Mouse (Mus musculus) left cerebral cortex, postnatal 25 days (tissue): ENCODE measurements at regions not wholly inside any gene's neighbourhood (a gene's known extent, or its start where the extent isn't known, plus 50 kb on each side); places are given as distances from the start of the nearest gene placed in this dataset.

Source experiments
- DNase-seq, 2 experiments: peaks; one replicate each; pipeline ENCODE4 v3.0.0; 2022; ENCODE audit warnings: low spot score in 2 of 2, mixed read lengths in 1 of 2
- intact Hi-C: fragments of 180-260 bp; cut with DNase I; formaldehyde crosslinking; loops from one replicate; pipeline ENCODE4 v1.15.1; 2025

- intact Hi-C loops, result no loop called here
- no peak for DNase-seq
These were observed 113.1 kb downstream of the Cd55b start for GRCm38 (mm10) chr1:130309746-130310145.

GRCm38 (mm10) chr1:130301828-130302386, 120.9 kb downstream of the Cd55b start:
- no peak for DNase-seq
- intact Hi-C loops, result no loop called here

DNA sequence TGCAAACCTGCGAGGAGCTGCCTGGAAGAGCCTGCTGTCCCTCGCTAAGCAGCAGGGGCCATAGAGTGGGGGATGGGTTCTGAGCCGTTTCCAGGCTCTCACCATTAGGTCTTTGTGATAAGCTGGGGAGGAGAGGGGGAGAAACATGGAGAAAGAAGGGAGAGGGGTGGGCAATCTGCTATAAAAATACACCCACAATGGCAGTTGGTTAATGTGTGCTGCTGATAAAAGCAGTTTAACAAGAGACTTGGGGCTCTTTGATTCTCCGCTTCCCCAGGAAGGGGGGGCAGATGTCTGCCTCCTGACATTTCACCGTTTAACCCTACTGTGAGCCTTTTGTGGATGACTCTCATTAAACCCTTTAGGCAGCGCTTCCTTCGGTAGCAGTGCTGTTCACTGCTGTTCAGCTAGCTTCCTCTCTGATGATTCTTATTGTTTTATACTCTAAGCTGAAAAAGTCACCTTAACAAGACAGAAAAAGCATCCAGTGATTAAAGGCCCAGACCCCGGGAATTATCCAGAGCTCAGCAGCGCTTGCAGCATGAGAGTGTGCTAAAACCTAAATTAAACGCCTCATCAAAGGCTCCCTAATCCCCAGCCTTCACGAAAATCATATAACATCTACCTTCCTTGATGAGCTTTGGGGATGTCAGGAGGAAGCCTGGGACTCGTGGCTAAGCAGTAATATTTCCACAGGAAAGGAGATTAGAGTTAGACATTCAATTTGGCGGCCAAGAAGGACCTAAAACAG, 122.6 kb downstream of the Cd55b start:
- intact Hi-C loops, result no loop called here
- no peak for DNase-seq

DNA sequence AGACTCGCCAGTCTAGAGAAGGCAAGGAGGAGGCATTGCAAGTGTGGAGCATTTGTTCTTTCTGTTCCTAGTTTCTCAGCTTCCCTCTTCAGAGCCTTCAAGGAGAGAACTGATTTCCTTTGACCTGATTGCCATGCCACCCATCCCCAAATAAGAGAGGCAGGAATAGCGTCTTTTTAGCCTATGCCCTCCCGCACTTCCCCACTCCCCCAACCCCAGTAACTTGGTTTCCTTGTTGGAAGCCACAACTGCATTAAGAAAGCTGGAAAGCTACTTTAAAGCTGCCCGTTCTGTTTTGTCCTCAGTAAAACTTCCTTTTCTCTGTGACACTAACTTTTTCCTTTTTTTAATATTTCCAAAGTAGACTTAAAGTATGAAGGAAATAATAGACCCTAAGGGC, 123.2 kb downstream of the Cd55b start:
- no peak for DNase-seq
- intact Hi-C loops, result no loop called here

DNA sequence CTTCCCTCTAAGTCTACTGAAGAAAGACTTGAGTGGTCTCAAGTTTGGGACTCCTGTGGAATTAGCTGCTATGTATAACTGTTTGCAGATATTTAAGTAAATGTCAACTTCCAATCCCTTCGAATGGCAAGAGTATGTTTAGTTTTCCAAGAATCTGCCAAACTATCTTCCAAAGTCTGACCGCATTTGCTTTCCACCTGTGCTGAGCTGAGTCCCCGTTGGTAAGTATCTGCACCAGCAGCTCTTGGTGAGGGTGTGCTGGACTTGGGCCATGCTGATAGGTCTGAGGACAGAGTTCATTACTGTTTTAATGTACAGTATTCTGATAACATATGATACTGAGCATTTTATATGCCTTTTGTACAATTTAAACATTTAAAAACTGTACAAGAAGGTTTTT, 123.7 kb downstream of the Cd55b start:
- intact Hi-C loops, result no loop called here
- no peak for DNase-seq

- DNase-seq, result no peak
- intact Hi-C loops, result no loop called here
These were observed 124.2 kb downstream of the Cd55b start for GRCm38 (mm10) chr1:130298636-130299035.

DNA sequence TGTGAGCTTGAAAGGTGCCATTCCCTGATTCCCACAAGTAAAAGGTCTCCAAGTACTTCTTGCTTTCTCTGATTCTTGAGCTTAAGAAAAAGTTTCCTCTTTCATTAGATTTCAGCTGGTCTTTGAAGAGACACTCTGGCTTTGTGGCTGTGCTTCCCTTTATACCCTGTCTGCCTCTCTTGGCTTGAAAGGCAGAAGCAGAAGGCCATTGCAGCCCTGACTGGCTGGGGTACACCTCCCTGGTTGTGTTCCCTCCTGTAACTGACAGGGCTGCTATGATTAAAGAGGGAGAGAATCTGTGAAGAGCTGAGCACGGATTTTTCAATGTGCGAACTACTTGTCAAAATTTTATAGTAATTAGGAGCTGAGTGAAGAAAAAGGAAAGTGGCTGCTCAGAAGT, 125.3 kb downstream of the Cd55b start:
- DNase-seq, result no peak
- intact Hi-C loops, result no loop called here

DNA sequence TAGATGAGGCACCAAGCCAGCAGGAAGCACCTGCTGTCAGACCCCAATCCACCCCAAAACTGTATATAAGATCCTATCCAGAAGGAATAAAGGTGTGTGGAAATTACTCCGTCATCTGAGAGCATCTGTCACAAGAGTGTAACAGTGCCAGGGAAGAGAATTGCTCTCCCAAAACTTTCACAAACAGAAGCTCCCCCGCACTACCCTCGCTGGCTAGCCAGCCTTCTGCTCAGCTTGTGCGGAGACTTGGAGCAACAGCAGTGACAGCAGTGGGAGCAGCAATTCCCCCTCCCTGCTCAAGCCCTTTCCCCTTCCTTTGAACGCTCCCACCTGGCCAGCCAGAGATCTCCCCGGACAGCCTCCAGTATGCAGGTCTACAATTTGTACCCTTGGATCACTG, 136.9 kb downstream of the Cd55b start:
- intact Hi-C loops, result no loop called here

DNA sequence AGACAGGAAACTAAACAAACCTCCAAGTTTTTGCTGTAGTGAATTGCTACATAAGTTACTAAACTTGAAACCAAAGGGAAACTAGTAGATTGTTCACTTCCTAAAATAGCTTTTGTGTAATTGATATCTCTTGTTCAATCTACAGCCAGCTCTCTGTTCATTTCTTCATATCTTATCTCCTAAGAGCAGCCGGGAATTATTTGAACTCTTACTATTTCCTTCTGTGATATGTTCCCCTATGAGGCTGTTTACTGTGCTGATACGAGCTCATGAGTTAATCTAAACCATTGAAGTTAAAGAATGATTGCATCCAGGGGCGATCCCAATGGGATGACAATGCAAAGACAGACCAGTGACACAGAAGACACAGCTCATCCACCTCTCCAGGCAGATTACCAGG, 140.7 kb downstream of the Cd55b start:
- DNase-seq, result no peak
- intact Hi-C loops, result no loop called here

More for the DNA sequence above, 136.9 kb downstream of the Cd55b start:
- peak in 1 of 2 experiments; percentile 67 for DNase-seq

DNA sequence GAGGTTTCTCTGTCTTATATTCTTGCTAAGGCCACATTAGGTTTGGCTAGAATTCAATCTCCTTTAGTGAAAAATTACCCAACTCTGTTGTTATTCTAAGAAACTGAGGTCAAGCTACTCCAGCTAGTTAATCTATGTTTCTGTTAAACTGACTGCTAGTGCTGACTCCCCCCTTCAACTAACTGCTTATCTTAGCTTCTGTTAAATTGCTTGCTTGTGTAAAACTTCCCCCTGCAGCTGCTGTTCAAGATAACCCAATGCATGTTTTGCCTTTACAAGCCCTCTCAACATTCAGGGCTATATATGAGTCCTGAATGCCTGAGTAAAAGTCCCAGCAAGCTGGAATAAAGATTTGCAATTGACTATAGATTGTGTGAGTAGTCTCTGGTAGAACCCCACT, 143.6 kb downstream of the Cd55b start:
- DNase-seq, result no peak
- intact Hi-C loops, result no loop called here

DNA sequence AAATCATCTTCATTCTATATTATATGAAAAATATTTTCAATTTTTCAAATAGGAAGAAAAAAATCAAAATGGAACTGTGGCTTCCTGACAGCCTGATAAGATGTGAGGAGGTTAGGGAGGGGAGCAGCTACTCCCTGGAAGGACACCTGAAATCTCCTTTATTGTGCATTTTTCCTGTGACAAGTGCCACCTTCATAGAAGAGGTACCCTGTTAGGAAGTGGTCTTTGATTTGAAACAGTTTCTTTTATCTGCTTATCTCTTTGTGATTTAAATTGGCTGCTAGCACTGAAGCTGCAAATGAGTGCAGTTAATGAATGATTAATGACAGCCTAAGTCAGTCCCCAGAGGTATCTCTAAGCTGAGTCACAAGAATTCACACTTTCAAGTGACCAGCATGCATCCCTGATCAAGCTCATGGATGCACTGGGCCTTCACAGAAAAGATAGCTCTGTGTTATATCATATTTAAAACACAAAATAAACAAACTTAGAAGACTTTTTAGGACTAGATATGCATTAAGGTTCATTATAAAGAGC, 144.7 kb downstream of the Cd55b start:
- no peak for DNase-seq
- intact Hi-C loops, result no loop called here

GRCm38 (mm10) chr1:130276885-130277284, 145.9 kb downstream of the Cd55b start:
- DNase-seq, result no peak
- intact Hi-C loops, result no loop called here

DNA sequence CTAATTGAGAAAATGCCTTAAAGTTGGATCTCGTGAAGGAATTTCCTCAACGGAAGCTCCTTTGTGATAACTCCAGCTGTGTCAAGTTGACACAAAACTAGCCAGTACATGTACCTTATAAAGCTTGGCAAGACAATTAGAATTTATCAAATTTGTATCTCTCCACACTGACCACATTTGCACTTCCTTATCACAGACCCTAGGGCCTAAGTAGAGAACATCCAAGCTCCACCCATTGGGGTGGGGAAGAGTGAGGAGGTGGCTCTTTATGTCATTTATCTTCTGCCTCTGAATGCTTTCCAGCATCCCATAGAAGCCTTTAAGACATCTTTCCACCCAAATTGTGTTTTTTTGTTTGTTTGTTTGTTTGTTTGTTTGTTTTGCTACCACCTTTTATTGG, 146.8 kb downstream of the Cd55b start:
- intact Hi-C loops, result no loop called here
- no peak for DNase-seq

DNA sequence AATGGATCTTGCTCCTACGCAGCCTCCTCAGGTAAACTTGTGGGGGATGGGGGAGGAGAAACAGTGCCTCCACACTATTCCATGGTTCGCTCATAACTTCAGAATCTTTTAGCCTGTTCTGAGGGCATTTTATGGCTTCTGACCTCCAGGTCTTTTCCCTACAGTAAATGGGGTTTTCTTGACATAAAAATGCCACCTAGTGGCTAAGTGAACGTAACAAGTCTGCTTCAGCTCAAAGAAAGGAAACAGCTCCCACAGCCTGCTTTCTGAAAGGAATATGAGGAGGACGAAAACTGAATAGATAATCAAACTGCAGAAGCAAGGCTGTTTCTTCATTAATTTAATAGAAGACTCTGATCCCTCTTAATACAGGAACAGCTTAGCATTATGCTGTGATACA, 148.3 kb downstream of the Cd55b start:
- peak in 1 of 2 experiments; percentile 10 for DNase-seq
- intact Hi-C loops, result no loop called here

GRCm38 (mm10) chr1:130270457-130270856, 152.4 kb downstream of the Cd55b start:
- intact Hi-C loops, result no loop called here
- no peak for DNase-seq
